In the genomic region with DNA sequence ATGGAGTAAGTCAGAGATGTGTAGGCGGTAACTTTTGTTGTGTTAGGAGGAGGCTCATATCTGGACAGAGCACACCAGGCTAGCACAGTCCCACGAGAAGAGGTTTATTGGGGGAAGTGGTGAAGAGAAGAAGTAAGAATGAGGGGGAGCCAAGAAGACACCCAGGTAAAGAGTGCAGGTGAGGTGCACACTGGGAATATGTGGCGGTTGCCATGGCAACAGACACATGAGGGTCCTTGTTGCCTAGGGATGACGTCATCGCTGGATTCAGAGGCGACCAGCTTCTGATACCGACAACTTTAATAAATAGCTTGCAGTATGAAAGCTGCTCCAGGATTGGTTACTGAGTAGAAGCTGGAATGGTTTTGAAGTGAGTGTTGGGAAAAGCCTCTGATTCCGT, we compare ENCODE assay signal across 20 mouse cellular contexts.
DNase-seq lines count a peak whose midpoint lies in the region; ATAC-seq and TF ChIP-seq lines count a peak whose summit lies in the region.
"Had no signal": no experiment of that assay in that cellular context is flagged by ENCODE, and none has a peak within 500 bp of the region (broad histone marks: within the 10 kb centered on the region; RNA-seq: fewer than 3 reads in every experiment).

No protein-coding gene starts in this region.

- TF ChIP-seq POLR2A in cerebellum, adult 2 months (IDR thresholded peaks at IDR 0.05; ENCODE audit: borderline replicate concordance, insufficient read depth, low read length): no peak

- no peak overlapping the region for H3K9ac ChIP-seq in forebrain, embryonic 14.5 days (ENCODE audit: low read length)
- H3K9ac ChIP-seq in forebrain, embryonic 11.5 days (ENCODE audit: low read length): no peak overlapping the region
- no peak overlapping the region for H3K9ac ChIP-seq in hindbrain, embryonic 16.5 days (ENCODE audit: low read depth, low read length)
- no peak overlapping the region for H3K9ac ChIP-seq in hindbrain, embryonic 12.5 days
- no peak overlapping the region for H3K9ac ChIP-seq in midbrain, embryonic 14.5 days (replicated peaks; ENCODE audit: low read length)
- no peak overlapping the region for H3K9ac ChIP-seq in midbrain, embryonic 15.5 days
- H3K9ac ChIP-seq: heart, embryonic 12.5 days; hindbrain, embryonic 15.5 days; neural tube, embryonic 12.5 days had no signal

- H3K9me3 ChIP-seq in forebrain, embryonic 14.5 days (replicated peaks; ENCODE audit: control insufficient read depth, low read length): no peaks in the 10 kb centered on the region
- H3K9me3 ChIP-seq in forebrain, embryonic 11.5 days (ENCODE audit: control insufficient read depth, low read length): no peaks in the 10 kb centered on the region
- H3K9me3 ChIP-seq in hindbrain, embryonic 16.5 days (ENCODE audit: control insufficient read depth, low read length): no peaks in the 10 kb centered on the region
- no peaks in the 10 kb centered on the region for H3K9me3 ChIP-seq in hindbrain, embryonic 12.5 days (replicated peaks)
- H3K9me3 ChIP-seq in midbrain, embryonic 14.5 days (ENCODE audit: control insufficient read depth, low read length): no peaks in the 10 kb centered on the region
- H3K9me3 ChIP-seq in midbrain, embryonic 15.5 days: no peaks in the 10 kb centered on the region
- H3K9me3 ChIP-seq: heart, embryonic 12.5 days; hindbrain, embryonic 15.5 days; neural tube, embryonic 12.5 days had no signal

- no peak for TF ChIP-seq CTCF in cerebellum, adult 2 months (IDR thresholded peaks at IDR 0.05; ENCODE audit: borderline replicate concordance, insufficient read depth, low read depth, low read length)

- no peaks in the 10 kb centered on the region for H3K36me3 ChIP-seq in forebrain, embryonic 14.5 days (ENCODE audit: control insufficient read depth, insufficient read depth, low read length)
- no peaks in the 10 kb centered on the region for H3K36me3 ChIP-seq in forebrain, embryonic 11.5 days (ENCODE audit: control insufficient read depth, insufficient read depth, low read length)
- no peaks in the 10 kb centered on the region for H3K36me3 ChIP-seq in hindbrain, embryonic 16.5 days (ENCODE audit: control insufficient read depth, insufficient read depth, low read length)
- H3K36me3 ChIP-seq in hindbrain, embryonic 12.5 days: no peaks in the 10 kb centered on the region
- H3K36me3 ChIP-seq in midbrain, embryonic 14.5 days (ENCODE audit: control insufficient read depth, insufficient read depth, low read length): no peaks in the 10 kb centered on the region
- H3K36me3 ChIP-seq in midbrain, embryonic 15.5 days (replicated peaks): no peaks in the 10 kb centered on the region
- H3K36me3 ChIP-seq: heart, embryonic 12.5 days; hindbrain, embryonic 15.5 days; neural tube, embryonic 12.5 days had no signal

- no peak for ATAC-seq in forebrain, embryonic 14.5 days
- no peak for ATAC-seq in forebrain, embryonic 11.5 days (replicated peaks; ENCODE audit: low FRiP score)
- peak; percentile 34; the same call in 1 of the 2 replicates for ATAC-seq in hindbrain, embryonic 16.5 days
- ATAC-seq in hindbrain, embryonic 12.5 days (ENCODE audit: low FRiP score): no peak
- ATAC-seq in midbrain, embryonic 14.5 days (ENCODE audit: low FRiP score, low TSS enrichment): no peak
- no peak for ATAC-seq in midbrain, embryonic 15.5 days (replicated peaks)
- ATAC-seq: intestine, postnatal 0 days had no signal

- 77% methylated on average over 8 of the region's 8 CpGs for WGBS in forebrain, embryonic 14.5 days
- WGBS in forebrain, embryonic 11.5 days: 90% methylated on average over 8 of the region's 8 CpGs
- 74% methylated on average over 8 of the region's 8 CpGs for WGBS in hindbrain, embryonic 16.5 days
- 90% methylated on average over 8 of the region's 8 CpGs for WGBS in hindbrain, embryonic 12.5 days
- 89% methylated on average over 8 of the region's 8 CpGs for WGBS in midbrain, embryonic 14.5 days
- 81% methylated on average over 8 of the region's 8 CpGs for WGBS in midbrain, embryonic 15.5 days
- WGBS in cerebellum, adult 2 months: 85% methylated on average over 8 of the region's 8 CpGs

- no peak overlapping the region for H3K4me3 ChIP-seq in forebrain, embryonic 14.5 days (ENCODE audit: low read depth, low read length)
- H3K4me3 ChIP-seq in forebrain, embryonic 11.5 days (ENCODE audit: low read depth, low read length): no peak overlapping the region
- H3K4me3 ChIP-seq in hindbrain, embryonic 16.5 days (ENCODE audit: low read length): no peak overlapping the region
- H3K4me3 ChIP-seq in hindbrain, embryonic 12.5 days: no peak overlapping the region
- H3K4me3 ChIP-seq in midbrain, embryonic 14.5 days (replicated peaks; ENCODE audit: low read depth, low read length): no peak overlapping the region
- no peak overlapping the region for H3K4me3 ChIP-seq in midbrain, embryonic 15.5 days
- no peak overlapping the region for H3K4me3 ChIP-seq in cerebellum, adult 2 months (replicated peaks; ENCODE audit: insufficient read depth, low read depth, low read length)
- H3K4me3 ChIP-seq: heart, embryonic 12.5 days; hindbrain, embryonic 15.5 days; neural tube, embryonic 12.5 days had no signal

- H3K27ac ChIP-seq in forebrain, embryonic 14.5 days (ENCODE audit: low read depth, low read length): no peak overlapping the region
- H3K27ac ChIP-seq in forebrain, embryonic 11.5 days (ENCODE audit: low read depth, low read length): no peak overlapping the region
- no peak overlapping the region for H3K27ac ChIP-seq in hindbrain, embryonic 16.5 days (ENCODE audit: low read depth, low read length)
- H3K27ac ChIP-seq in hindbrain, embryonic 12.5 days: no peak overlapping the region
- no peak overlapping the region for H3K27ac ChIP-seq in midbrain, embryonic 14.5 days (replicated peaks; ENCODE audit: low read depth, low read length)
- no peak overlapping the region for H3K27ac ChIP-seq in midbrain, embryonic 15.5 days
- H3K27ac ChIP-seq in cerebellum, adult 2 months (ENCODE audit: insufficient read depth, low read length): no peak overlapping the region
- H3K27ac ChIP-seq: hindbrain, embryonic 15.5 days; neural tube, embryonic 12.5 days; stomach, postnatal 0 days had no signal

- H3K27me3 ChIP-seq in forebrain, embryonic 14.5 days (replicated peaks; ENCODE audit: control insufficient read depth, insufficient read depth, low read length): no peaks in the 10 kb centered on the region
- H3K27me3 ChIP-seq in forebrain, embryonic 11.5 days (ENCODE audit: control insufficient read depth, insufficient read depth, low read length): no peaks in the 10 kb centered on the region
- H3K27me3 ChIP-seq in hindbrain, embryonic 16.5 days (replicated peaks; ENCODE audit: control insufficient read depth, insufficient read depth, low read length): no peaks in the 10 kb centered on the region
- H3K27me3 ChIP-seq in hindbrain, embryonic 12.5 days: no peaks in the 10 kb centered on the region
- no peaks in the 10 kb centered on the region for H3K27me3 ChIP-seq in midbrain, embryonic 14.5 days (ENCODE audit: control insufficient read depth, insufficient read depth, low read length)
- no peaks in the 10 kb centered on the region for H3K27me3 ChIP-seq in midbrain, embryonic 15.5 days (replicated peaks)
- H3K27me3 ChIP-seq in cerebellum, adult 2 months (ENCODE audit: control insufficient read depth, insufficient read depth, low read length): no peaks in the 10 kb centered on the region
- H3K27me3 ChIP-seq: heart, embryonic 12.5 days; hindbrain, embryonic 15.5 days; neural tube, embryonic 12.5 days had no signal

- H3K4me1 ChIP-seq in forebrain, embryonic 14.5 days (ENCODE audit: control insufficient read depth, insufficient read depth, low read length): no peaks in the 10 kb centered on the region
- H3K4me1 ChIP-seq in forebrain, embryonic 11.5 days (replicated peaks; ENCODE audit: control insufficient read depth, insufficient read depth, low read length): no peaks in the 10 kb centered on the region
- no peaks in the 10 kb centered on the region for H3K4me1 ChIP-seq in hindbrain, embryonic 16.5 days (ENCODE audit: control insufficient read depth, insufficient read depth, low read depth, low read length)
- H3K4me1 ChIP-seq in hindbrain, embryonic 12.5 days: no peaks in the 10 kb centered on the region
- H3K4me1 ChIP-seq in midbrain, embryonic 14.5 days (ENCODE audit: control insufficient read depth, insufficient read depth, low read length): no peaks in the 10 kb centered on the region
- H3K4me1 ChIP-seq in midbrain, embryonic 15.5 days: no peaks in the 10 kb centered on the region
- no peaks in the 10 kb centered on the region for H3K4me1 ChIP-seq in cerebellum, adult 2 months (ENCODE audit: control insufficient read depth, insufficient read depth, low read length)
- H3K4me1 ChIP-seq: heart, embryonic 12.5 days; hindbrain, embryonic 15.5 days; neural tube, embryonic 12.5 days had no signal

- DNase-seq in forebrain, embryonic 14.5 days (ENCODE audit: low spot score): peak; percentile 52
- DNase-seq in forebrain, embryonic 11.5 days (ENCODE audit: low spot score): no peak
- DNase-seq in midbrain, embryonic 14.5 days: peak; percentile 61
- peak; percentile 18 for DNase-seq in right cerebral cortex, postnatal 14 days
- no peak for DNase-seq in cerebellum, adult 2 months
- DNase-seq: adrenal gland, adult 8-10 months; cerebellum, adult 11 months; cerebellum, postnatal 14 days; heart, postnatal 14 days; liver; lung, postnatal 10 days; thymus, postnatal 36 days had no signal

- no peak overlapping the region for H3K4me2 ChIP-seq in forebrain, embryonic 14.5 days (ENCODE audit: low read length)
- no peak overlapping the region for H3K4me2 ChIP-seq in forebrain, embryonic 11.5 days (ENCODE audit: low read depth, low read length, severe bottlenecking)
- no peak overlapping the region for H3K4me2 ChIP-seq in hindbrain, embryonic 16.5 days (ENCODE audit: low read length)
- H3K4me2 ChIP-seq in hindbrain, embryonic 12.5 days (replicated peaks): no peak overlapping the region
- no peak overlapping the region for H3K4me2 ChIP-seq in midbrain, embryonic 14.5 days (ENCODE audit: low read length)
- H3K4me2 ChIP-seq in midbrain, embryonic 15.5 days: no peak overlapping the region
- H3K4me2 ChIP-seq: heart, embryonic 12.5 days; hindbrain, embryonic 15.5 days; neural tube, embryonic 12.5 days had no signal

Comparison
In these comparisons a context has a peak if more than half of its experiments do, and no peak if none do; other contexts are left out.
1. DNase-seq: peak in forebrain, embryonic 14.5 days (single experiment), midbrain, embryonic 14.5 days (single experiment) and right cerebral cortex, postnatal 14 days (single experiment); none in forebrain, embryonic 11.5 days (single experiment) and cerebellum, adult 2 months (0 of 2).